Mouse (Mus musculus) spleen, adult 2 months (tissue): ENCODE data around the gene Ndufa4l2.

Experiments used
- CTCF ChIP-seq: fragments of 200-500 bp; IDR thresholded peaks from 2 replicates; pipeline ENCODE4 v1.5.1; 2011; ENCODE audit warnings: mild to moderate bottlenecking, inconsistent platforms; ENCODE audit not compliant: insufficient read depth, insufficient read length, insufficient replicate concordance; ENCODE audit errors: extremely low read depth
- POLR2A ChIP-seq: fragments of 200-500 bp; IDR thresholded peaks from 2 replicates; pipeline ENCODE4 v1.6.1; 2011; ENCODE audit warnings: low read depth, low read length, inconsistent platforms

- no peak for TF ChIP-seq CTCF
- TF ChIP-seq POLR2A = no peak
These were observed 49.5 kb downstream of the Ndufa4l2 start for GRCm38 (mm10) chr10:127564301-127564700.
